Mouse (Mus musculus): ENCODE results near the gene Ccr10.

DNA sequence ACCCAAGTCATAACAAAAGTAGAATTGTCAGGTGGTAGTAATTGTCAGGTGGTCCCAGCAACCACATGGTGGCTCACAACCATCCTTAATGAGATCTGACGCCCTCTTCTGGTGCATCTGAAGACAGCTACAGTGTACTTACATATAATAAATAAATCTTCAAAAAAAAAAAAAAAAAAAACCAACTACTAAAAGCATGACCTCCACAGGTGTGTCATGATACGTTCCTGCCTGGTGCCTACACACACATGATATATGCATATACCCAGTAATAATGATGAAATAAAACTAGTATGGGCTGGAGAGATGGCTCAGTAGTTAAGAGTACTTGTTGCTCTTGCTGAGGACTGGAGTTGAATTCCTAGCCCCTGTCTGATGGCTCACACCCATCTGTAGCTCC, 24.2 kb downstream of the Ccr10 start:
- TF ChIP-seq CTCF (IDR thresholded peaks at IDR 0.05; ENCODE audit: low read depth) (no peak), EP300 (IDR thresholded peaks at IDR 0.05; ENCODE audit: low read depth) (no peak)

Measured in liver, postnatal 0 days (tissue).